Mouse (Mus musculus) kidney, embryonic 15.5 days (tissue): ENCODE results near the gene Fam83b. TPM values are rescaled to one million over a fixed set of nuclear protein-coding genes. Genes with fewer than 3 reads are reported as not detected.

ENCODE experiments used
- ATAC-seq: fragments of 200-750 bp; cut with Nextera tagmentation; replicated peaks from 2 replicates; pipeline ENCODE4 v1.8.0; 2017; ENCODE audit warnings: moderate TSS enrichment; ENCODE audit not compliant: low FRiP score
- H3K27ac ChIP-seq: fragments of 300-500 bp; sonication (generic); 2 replicates; pipeline ENCODE4 v1.5.1; 2015; ENCODE audit warnings: mild to moderate bottlenecking, inconsistent platforms
- H3K27me3 ChIP-seq: fragments of 300-500 bp; sonication (generic); 2 replicates; pipeline ENCODE4 v1.6.1; 2015; ENCODE audit warnings: inconsistent platforms
- H3K36me3 ChIP-seq: fragments of 300-500 bp; sonication (generic); 2 replicates; pipeline ENCODE4 v1.6.1; 2015; ENCODE audit warnings: inconsistent platforms
- H3K4me1 ChIP-seq: fragments of 300-500 bp; sonication (generic); 2 replicates; pipeline ENCODE4 v1.6.1; 2015; ENCODE audit warnings: inconsistent platforms
- H3K4me2 ChIP-seq: fragments of 300-500 bp; sonication (generic); 2 replicates; pipeline ENCODE4 v1.6.1; 2015; ENCODE audit warnings: moderate library complexity, mild to moderate bottlenecking, inconsistent platforms
- H3K4me3 ChIP-seq: fragments of 300-500 bp; sonication (generic); replicated peaks from 2 replicates; pipeline ENCODE4 v1.5.1; 2015; ENCODE audit warnings: mild to moderate bottlenecking, inconsistent platforms
- H3K9ac ChIP-seq: fragments of 300-500 bp; sonication (generic); 2 replicates; pipeline ENCODE4 v1.6.1; 2015; ENCODE audit warnings: mild to moderate bottlenecking, inconsistent platforms
- H3K9me3 ChIP-seq: fragments of 300-500 bp; sonication (generic); replicated peaks from 2 replicates; pipeline ENCODE4 v1.6.1; 2016; ENCODE audit warnings: inconsistent platforms
- WGBS: fragments of 180-500 bp; shearing (Covaris S2); methylation state at CpG from one replicate; pipeline ENCODE4 v1.1.7; 2015; ENCODE audit warnings: mixed read lengths; 5-methylcytosine and 5-hydroxymethylcytosine counted together
- polyA plus RNA-seq: library from polyadenylated mRNA; unstranded; fragments of >200 nt; fragmentation: Nextera tagmentation; extraction: Ambion mirVana; gene quantifications from 2 replicates; pipeline ENCODE4 v1.2.1, GENCODE M21; 2015

The Fam83b gene
- polyA plus RNA-seq, 1 experiment from 2014 or later, result 1.2 TPM

- 63% methylated on average over 1 of the region's 1 CpGs for WGBS
- no peak for ATAC-seq
- H3K27me3 ChIP-seq, result no peaks in the 10 kb centered on the region
Measured at GRCm38 (mm10) chr9:76518665-76519064, 48.3 kb downstream of the Fam83b start.

GRCm38 (mm10) chr9:76505650-76506049, 61.3 kb downstream of the Fam83b start:
- Histone ChIP-seq H3K9ac (no peak overlapping the region), H3K27ac (no peak overlapping the region), H3K4me3 (no peak overlapping the region), H3K36me3 (no peaks in the 10 kb centered on the region), H3K27me3 (no peaks in the 10 kb centered on the region), H3K4me1 (no peaks in the 10 kb centered on the region), H3K9me3 (no peaks in the 10 kb centered on the region), H3K4me2 (no peak overlapping the region)
- no peak for ATAC-seq

More at GRCm38 (mm10) chr9:76518665-76519064, 48.3 kb downstream of the Fam83b start:
- Histone ChIP-seq H3K4me1 (no peaks in the 10 kb centered on the region), H3K27ac (no peak overlapping the region), H3K9ac (no peak overlapping the region), H3K4me3 (no peak overlapping the region), H3K36me3 (no peaks in the 10 kb centered on the region), H3K4me2 (no peak overlapping the region), H3K9me3 (no peaks in the 10 kb centered on the region)

GRCm38 (mm10) chr9:76489737-76490136, 77.2 kb downstream of the Fam83b start:
- 74% methylated on average over 3 of the region's 3 CpGs for WGBS

GRCm38 (mm10) chr9:76480088-76480487, 86.8 kb downstream of the Fam83b start:
- 78% methylated on average over 3 of the region's 3 CpGs for WGBS
- Histone ChIP-seq H3K27me3 (no peaks in the 10 kb centered on the region), H3K27ac (no peak overlapping the region), H3K9ac (no peak overlapping the region), H3K9me3 (no peaks in the 10 kb centered on the region), H3K36me3 (no peaks in the 10 kb centered on the region), H3K4me3 (no peak overlapping the region), H3K4me2 (no peak overlapping the region), H3K4me1 (no peaks in the 10 kb centered on the region)
- ATAC-seq, result no peak

More at GRCm38 (mm10) chr9:76489737-76490136, 77.2 kb downstream of the Fam83b start:
- Histone ChIP-seq H3K4me2 (no peak overlapping the region), H3K27ac (no peak overlapping the region), H3K9me3 (no peaks in the 10 kb centered on the region), H3K4me3 (no peak overlapping the region), H3K36me3 (no peaks in the 10 kb centered on the region), H3K9ac (no peak overlapping the region), H3K27me3 (no peaks in the 10 kb centered on the region), H3K4me1 (no peaks in the 10 kb centered on the region)
- ATAC-seq, result no peak

- H3K9ac ChIP-seq, result no peak overlapping the region
Measured at GRCm38 (mm10) chr9:76469500-76469899, 97.4 kb downstream of the Fam83b start.

GRCm38 (mm10) chr9:76461547-76461946, 105.4 kb downstream of the Fam83b start:
- Histone ChIP-seq H3K4me3 (no peak overlapping the region), H3K9me3 (no peaks in the 10 kb centered on the region), H3K27ac (no peak overlapping the region), H3K4me1 (no peaks in the 10 kb centered on the region), H3K36me3 (no peaks in the 10 kb centered on the region), H3K4me2 (no peak overlapping the region), H3K9ac (no peak overlapping the region), H3K27me3 (no peaks in the 10 kb centered on the region)
- ATAC-seq, result no peak

More at GRCm38 (mm10) chr9:76469500-76469899, 97.4 kb downstream of the Fam83b start:
- H3K27me3 ChIP-seq, result no peaks in the 10 kb centered on the region
- no peak overlapping the region for H3K27ac ChIP-seq
- H3K9me3 ChIP-seq, result no peaks in the 10 kb centered on the region
- WGBS, result 83% methylated on average over 4 of the region's 4 CpGs
- no peak overlapping the region for H3K4me2 ChIP-seq
- H3K4me3 ChIP-seq, result no peak overlapping the region
- H3K36me3 ChIP-seq, result no peaks in the 10 kb centered on the region
- no peak for ATAC-seq
- H3K4me1 ChIP-seq, result no peaks in the 10 kb centered on the region

GRCm38 (mm10) chr9:76455703-76456102, 111.2 kb downstream of the Fam83b start:
- no peak overlapping the region for H3K4me2 ChIP-seq
- H3K9ac ChIP-seq, result no peak overlapping the region
- ATAC-seq, result no peak

More at GRCm38 (mm10) chr9:76455703-76456102, 111.2 kb downstream of the Fam83b start:
- Histone ChIP-seq H3K4me1 (no peaks in the 10 kb centered on the region), H3K4me3 (no peak overlapping the region), H3K27me3 (no peaks in the 10 kb centered on the region), H3K9me3 (no peaks in the 10 kb centered on the region), H3K36me3 (no peaks in the 10 kb centered on the region), H3K27ac (no peak overlapping the region)
- WGBS, result 88% methylated on average over 3 of the region's 3 CpGs

Other genes starting within 250 kb of the Fam83b start
- gene Hcrtr2, start 243.3 kb downstream of the Fam83b start, polyA plus RNA-seq, result 0.32 and 0.35 TPM in 2 replicates